Mouse (Mus musculus) frontal cortex, adult (tissue): ENCODE results near the gene Cox4i2.

ENCODE experiments used
- ATAC-seq: cut with Nextera tagmentation; 2 replicates; pipeline ENCODE4 v1.9.2; 2017; ENCODE audit warnings: mild to moderate bottlenecking, moderate library complexity, mixed read lengths; ENCODE audit not compliant: low TSS enrichment

The Cox4i2 gene

DNA sequence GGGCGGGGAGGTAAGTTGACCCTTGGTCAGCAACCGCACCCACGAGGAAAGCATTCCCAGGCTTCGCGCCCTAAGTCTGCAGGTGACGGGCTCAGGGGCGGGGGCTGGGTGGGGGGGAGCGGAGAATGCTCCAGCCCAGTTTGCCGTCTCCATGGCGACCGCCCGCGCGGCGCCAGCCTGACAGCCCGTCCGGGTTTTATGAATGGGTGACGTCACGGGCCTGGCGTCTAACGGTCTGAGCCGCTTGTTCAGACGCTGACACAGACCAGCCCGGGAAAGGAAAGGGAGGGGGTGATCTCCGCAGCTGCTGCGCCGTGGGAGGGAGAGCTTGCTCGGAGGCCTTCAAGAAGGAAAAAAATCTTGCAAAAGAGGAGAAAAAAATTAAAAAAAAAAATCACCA is 19.0 kb upstream of the Cox4i2 start:
- ATAC-seq = peak; percentile 91

DNA sequence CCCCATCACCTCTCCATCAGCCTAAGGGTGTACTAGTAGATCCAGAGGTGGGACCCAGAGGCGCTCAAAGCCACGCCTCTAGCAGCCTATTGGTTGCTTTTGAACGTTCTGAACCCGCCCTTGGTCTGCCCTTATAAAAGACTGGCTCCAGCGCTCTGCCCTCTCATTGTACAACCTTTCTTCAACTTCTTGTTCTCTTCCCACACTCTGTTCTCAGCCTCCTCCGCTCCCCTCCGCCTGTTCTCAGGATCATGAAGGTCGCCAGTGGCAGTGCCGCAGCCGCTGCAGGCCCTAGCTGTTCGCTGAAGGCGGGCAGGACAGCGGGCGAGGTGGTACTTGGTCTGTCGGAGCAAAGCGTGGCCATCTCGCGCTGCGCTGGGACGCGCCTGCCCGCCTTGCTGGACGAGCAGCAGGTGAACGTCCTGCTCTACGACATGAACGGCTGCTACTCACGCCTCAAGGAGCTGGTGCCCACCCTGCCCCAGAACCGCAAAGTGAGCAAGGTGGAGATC is 17.8 kb upstream of the Cox4i2 start, which contains the start of gene Id1:
Gene Id1, plus strand, starts transcription at position 162 of the 512 bp plus-strand sequence.
- ATAC-seq = peak; percentile 45; the same call in 1 of the 2 replicates

DNA sequence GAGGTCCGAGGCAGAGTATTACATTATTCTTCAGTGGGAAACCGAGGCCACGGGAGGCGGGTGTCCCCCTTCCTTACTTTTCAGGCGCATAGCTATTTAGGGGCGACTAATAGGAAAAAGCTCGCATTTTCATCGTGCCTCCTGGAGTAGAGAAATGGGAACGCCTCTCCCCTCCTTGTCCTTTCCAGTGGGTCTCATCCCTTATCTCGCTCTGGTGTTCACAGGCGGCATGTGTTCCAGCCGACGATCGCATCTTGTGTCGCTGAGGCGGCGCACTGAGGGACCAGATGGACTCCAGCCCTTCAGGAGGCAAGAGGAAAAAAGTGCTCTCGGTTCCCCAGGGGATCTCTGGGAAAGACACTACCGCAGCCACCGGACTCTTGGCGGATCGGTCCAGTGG is 17.2 kb upstream of the Cox4i2 start:
- ATAC-seq = no peak

DNA sequence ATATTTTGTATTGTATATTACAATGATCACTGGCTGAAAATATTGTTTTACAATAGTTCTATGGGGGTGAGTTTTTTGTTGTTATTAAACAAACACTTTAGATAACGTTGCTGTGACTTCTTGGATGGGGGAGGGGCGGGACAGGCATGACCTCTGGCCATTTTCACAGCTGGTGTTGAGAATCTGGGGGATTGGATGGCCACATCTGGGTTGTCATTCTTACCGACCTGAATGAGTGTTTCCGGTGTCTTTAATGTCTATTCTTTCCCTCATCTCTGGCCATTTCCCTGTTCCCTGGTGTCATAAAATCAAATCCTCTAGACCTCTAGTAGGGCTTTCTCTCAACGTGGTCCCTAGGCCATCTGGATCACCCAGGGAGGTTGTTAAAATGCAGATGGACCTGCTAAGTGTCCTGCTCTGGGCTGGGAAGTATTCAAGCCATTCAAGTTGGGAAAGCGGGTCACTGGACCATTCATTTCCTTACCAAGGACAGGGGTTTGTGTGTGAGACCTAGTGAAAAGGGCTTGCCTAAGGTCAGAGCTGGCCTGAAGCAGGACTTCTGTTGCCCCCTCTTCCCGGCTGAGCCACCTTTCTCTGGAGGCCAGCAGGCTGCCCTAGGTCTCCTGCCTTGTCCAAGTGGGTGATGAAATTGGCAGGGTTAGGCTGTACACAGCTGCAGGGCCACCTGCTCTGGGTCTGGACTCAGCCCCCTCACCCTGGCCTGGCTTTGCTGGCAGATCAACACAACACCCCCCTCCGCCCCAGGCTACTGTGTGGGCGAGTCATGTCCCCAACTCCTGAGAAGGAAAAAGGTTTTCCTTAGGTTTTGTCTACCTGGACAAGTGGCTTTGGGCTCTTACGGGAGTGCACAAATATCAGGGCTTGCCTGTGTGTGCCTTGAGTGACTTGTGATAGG is 16.4 kb upstream of the Cox4i2 start:
- no peak for ATAC-seq

DNA sequence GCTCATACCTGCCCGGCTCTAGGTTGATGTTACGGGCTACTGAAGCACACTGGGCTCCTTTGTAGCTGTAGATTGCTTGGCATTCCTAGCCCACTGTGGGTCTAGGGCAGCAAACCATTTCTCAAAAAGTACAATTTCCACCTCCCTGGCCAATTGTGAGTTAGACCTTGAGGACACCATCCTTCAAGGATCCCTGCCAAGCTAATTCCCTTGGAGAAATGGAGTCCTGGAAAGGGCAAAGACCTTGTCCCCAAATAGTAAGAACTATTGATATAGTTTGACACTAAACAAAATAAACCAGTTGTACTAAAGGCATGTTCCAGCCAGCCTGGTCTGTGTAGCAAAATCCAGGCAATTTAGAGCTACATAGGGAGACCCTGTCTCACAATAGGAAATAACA is 15.6 kb upstream of the Cox4i2 start:
- ATAC-seq = no peak

DNA sequence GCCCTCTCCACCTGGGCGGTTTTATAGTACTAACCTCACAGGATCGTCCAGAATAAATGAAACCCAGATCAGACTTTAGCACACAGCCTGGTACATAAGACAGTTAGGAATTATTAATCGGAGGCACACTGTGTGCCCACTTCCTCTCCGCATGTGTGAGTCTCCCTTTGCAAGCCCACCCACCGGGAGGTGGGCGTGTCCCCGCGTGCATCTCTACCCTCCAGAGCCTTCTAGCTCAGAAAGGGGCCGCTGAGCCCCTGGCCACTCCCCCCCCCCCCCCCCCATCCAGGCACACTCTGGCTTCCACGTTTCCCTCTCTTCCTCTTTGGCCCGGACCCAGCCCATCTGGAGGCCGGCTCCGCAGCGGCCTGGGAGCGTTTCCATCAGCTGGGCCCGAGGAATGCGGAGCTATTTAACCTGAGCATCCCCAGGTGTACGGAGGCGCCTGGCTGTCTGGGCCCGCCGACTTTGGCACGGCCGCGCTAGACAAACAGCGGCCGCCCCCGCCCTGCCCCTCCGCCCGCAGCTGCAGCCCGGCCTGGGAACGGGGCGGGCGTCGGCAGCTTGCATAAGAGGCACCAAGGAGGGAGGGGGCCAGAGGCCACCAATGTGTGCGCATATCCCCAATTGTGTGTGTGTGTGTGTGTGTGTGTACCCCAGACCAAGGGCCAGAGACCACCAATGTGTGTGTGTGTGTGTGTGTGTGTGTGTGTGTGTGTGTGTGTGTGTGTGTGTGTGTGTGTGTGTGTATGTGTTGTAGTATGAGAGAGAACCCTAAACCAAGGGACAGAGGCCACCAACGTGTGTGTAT is 14.7 kb upstream of the Cox4i2 start:
- ATAC-seq = no peak

DNA sequence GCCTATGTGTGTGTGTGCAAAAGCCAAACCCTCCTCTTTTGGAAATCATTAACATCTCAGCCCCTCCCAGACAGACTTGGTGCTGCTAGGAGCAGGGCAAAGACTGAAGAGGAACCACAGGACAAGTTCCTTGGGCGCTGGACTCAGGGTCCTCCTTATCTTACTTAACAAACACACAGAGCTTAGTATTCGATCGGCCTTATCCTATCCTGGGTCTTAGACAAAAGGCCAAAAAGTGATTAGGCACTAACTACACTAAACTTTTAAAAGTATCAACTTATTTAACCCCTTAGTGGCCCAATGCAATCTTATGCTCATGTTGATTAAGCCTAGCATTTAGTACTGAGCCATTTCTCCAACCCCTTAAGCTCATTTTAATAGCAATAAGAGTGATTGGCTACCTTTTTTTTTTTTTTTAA is 14.1 kb upstream of the Cox4i2 start:
- ATAC-seq = no peak

DNA sequence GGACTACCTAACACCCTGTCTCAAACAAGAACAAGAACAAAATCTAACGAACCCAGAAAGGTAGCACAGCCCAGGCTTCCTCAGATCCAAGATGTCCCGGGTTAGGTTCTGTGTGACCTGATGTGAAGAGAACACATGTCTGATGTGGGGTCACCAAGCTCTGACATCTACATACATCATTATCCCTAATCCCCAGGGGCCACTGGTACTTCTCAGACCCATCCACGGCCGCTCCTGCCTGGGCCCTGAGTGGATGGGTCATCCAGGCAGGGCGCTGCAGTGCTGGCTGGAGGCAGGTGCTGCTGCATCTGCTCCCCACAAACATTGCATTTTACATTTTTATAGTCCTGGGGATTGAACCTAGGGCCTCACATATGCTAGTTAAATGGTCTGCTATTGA is 13.5 kb upstream of the Cox4i2 start:
- no peak for ATAC-seq

DNA sequence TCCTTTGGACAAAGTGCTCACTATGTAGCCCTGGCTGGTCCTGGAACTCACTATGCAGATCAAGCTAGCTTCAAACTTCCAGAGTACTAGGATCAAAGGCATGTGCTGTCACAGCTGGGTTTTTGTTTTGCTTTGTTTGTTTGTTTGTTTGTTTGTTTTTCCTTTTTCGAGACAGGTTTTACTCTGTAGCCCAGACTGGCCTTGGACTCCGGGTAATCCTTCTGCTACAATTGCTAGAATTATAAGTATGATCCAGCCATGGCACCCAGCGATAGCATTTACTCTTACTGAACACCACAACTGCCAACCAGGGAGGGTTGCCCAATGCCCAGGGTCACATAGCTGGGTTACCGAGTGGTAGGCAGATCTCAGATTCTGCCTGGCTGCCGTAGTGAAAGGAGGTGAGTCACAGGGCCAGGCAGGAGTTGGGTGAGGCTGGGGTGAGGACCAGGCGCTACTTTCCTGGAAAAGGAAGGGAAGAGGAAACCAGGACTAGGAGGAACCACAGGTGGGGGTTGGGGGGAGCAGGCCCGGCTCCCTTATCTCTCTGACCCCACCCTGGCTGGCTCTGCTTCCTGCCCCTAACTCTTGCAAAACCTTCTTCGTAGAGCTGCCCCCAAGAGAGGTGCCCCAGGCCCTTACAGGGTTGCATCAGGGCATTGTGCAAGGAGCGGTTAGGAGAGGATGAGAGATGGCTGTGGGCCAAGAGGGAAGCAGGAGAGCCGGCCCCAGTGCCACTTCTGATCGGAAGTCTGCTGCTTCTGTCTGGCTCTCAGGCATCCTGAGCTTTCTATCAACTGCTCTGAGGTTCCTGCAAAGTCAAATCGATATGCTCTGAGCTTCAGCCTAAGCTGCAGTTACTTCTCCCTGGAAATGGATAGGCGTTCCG is 12.6 kb upstream of the Cox4i2 start:
- no peak for ATAC-seq

DNA sequence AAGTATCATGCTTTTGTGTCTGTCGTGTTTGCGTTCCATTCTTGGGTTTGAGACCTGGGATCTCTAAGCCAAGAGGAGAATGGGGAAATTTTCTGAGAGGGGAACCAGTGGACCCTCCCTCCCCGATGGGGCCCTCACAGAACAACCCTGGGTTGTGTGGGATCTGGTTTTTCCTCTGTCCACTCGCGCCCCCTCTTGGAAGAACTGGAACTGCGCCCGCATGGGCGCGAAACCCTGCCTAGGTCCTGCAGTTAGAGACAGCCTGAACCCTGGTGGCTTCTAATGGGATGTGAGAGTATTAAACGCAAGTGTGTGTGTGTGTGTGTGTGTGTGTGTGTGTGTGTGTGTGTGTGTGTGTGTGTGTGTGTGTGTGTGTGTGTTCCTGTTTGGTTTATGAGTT is 11.5 kb upstream of the Cox4i2 start:
- ATAC-seq = no peak

DNA sequence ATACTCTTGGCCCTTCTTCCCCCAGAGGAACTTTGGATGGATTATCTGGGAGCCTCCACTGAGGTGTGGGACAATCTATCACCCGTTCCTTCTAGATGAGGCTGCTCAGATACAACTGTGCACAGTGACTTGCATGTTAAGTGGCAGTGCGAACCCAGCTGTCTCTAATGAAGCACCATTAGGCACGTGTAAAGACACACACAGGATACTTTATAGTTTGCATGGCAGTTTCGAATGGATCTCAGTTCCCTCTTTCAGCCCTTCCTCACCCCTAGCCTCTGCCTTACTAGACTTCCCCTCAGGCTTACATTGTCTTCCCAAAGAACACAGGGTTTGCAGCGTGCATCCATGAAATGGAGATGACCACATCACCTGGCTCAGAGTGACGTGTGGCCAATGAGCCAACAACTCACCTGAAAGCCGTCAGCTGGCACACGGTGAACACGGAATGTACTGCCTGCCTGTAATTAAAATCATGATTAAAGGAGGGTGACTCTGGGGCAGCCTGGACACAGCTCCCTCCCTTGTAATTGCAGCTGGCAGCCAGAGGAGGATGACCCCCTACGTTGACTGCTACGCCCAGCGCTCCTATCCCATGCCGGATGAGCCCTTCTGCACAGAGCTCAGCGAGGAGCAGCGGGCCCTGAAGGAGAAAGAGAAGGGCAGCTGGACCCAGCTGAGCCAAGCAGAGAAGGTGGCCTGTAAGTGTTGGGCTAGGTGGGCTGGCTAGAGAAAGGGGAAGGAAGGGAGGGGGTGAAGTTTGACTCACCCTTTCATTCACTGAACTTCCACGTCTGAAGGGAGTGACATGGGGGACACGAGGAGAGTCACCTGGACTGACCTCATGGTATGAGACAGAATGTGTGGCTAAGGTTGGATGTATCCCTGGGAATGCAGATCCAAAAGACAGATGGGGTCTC is 2.8 kb downstream of the Cox4i2 start:
- ATAC-seq = no peak

DNA sequence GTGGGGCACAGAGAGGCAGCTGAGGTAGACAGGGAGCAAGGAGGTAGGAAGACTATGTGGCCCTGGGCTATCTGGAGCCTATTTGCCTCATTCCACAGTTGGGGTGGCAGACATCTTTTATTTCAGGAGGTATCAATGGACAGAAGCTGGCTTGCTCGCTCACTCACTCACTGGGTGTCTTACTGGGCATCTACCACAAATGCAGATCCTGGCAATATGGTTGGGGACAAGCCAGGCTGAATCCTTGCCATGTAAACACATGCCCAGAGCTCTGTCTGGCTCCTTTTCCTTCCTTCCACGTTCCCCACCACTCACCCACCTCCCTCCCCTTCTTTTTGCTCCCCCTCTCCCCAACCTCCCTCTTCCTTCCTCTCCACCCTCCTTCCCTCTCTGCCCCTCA is 3.5 kb downstream of the Cox4i2 start:
- ATAC-seq = no peak

DNA sequence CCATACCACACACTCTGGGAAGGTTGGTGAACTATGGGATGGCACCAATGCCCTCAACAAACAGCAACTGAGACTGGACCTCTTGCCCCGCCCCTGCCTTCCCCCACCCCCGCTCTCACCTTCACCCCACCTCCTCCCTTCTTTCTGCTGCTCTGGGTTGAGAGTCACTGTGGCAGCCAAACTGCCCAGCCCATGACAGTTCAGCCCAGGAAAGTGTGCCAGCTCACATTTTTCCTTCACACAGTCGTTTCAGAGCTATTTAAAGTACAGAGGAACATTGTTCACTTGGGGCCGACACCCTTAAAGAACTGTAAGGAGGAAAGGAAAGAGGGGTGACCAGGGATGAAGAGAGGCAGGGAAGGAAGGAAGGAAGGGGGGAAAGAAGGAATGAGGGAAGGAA is 4.4 kb downstream of the Cox4i2 start:
- ATAC-seq = no peak

DNA sequence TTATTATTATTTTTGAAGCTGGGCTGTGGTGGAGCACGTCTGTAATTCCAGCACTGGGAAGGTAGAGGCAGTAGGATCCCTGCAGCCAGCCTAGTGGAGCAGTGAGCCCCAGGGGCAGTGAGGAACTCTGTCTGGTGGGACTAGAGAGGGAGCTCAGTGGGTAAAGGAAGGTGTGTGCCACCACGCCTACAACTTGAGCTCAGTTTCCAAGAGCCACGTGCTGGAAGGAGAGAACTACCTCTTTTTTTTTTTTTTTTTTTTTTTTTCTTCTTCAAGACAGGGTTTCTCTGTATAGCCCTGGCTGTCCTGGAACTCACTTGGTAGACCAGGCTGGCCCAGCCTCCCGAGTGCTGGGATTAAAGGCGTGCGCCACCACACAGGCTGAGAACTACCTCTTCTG is 9.3 kb downstream of the Cox4i2 start:
- no peak for ATAC-seq

DNA sequence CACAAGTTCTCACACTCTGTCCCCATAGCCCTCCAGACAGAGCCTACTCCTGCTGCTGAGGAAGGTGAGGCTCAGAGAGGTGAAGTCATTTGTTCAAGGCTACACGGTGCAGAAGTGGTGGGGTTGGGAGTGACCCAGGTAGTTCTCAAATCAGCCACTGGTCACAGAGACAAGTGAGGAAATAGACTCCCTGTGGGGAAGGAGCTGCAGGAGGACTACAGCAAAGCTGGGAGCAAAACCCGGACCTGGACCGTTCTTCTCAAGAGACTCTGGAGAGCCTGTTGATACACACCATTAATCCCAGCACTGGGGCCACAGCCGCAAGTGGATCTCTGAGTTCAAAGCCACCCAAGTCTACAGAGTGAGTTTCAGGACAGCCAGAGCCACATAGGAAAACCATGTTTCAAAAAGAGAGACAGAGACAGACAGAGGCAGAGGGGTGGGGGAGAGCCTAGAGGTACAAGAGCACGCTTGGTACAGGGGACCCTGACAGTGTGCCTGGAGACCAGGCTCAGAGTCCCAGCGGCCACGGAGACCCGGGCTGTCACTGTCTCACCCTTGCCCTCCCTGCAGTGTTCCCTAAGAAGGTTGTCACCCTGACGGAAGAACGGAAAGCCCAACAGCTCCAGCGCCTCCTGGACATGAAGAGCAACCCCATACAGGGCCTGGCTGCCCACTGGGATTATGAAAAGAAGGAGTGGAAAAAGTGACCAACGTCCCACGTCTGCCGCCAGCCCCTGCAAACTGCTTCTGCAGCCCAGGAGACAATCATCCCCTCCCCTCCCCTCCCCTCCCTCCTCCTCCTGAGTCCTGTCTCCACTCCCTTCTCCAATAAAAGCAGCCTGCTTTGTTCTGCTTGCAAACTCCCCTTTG is 10.4 kb downstream of the Cox4i2 start:
- ATAC-seq = no peak

DNA sequence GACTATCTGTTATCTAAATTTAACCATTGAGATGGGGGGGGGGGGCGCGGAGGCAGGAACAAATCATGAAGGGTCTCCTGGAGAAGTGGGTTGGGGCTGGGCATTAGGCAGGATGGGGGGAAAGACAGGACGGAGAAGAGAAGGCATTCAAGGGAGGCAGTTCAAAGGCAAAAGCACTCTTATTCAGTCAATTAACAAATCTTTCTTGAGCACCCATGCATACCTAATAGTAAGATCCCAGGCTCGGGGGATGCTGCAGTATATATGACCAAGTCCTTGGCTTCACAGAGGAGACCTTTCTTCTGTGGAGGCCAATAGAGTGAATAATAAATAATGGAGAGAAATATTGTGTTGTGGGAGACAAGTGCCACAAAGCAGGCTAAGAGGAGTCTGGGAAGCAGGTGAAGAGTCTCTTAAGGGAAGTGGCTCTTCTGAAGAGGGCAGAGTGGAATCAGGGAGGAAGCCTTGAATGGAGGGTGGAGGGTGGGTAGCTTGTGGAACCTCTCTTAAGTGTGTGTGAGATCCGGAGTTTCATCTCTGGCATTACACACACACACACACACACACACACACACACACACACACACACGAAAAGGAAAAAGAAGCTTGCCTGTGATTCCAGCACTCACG is 11.2 kb downstream of the Cox4i2 start:
- no peak for ATAC-seq

DNA sequence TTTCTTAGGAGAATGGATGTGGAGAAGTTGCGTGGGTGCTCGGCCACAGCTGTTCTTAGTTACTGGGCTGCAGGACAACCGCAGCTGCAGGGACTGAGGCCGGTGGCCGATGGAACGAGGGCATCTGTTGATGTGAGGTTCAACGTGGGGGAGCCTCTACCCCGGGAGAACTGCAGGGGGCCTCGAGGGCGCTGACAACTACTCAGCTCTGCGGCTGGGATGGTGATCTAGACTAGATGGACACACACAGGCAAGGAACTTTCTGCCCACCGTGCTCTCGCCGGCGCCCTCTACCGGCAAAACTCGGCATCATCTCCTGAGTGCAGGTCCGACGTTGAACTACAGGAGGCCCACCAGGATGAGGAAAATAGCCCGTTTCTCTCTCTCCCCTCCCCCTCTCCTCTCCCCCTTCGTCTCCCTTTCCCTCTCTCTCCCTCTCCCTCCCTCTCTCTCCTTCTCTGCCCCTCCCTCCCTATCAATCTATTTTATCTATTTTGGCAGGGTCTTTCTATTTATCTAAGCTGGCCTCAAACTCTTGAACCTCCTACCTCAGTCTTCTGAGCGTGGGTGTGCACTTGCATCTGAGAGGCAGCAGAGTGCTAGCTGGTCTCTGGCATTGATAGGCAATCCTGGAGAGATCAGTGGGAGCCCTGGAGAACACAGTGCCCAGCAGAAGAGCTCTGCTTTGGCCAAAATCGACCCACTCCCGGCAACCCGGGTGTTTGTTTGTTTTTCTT is 12.6 kb downstream of the Cox4i2 start:
- ATAC-seq = peak; percentile 89

DNA sequence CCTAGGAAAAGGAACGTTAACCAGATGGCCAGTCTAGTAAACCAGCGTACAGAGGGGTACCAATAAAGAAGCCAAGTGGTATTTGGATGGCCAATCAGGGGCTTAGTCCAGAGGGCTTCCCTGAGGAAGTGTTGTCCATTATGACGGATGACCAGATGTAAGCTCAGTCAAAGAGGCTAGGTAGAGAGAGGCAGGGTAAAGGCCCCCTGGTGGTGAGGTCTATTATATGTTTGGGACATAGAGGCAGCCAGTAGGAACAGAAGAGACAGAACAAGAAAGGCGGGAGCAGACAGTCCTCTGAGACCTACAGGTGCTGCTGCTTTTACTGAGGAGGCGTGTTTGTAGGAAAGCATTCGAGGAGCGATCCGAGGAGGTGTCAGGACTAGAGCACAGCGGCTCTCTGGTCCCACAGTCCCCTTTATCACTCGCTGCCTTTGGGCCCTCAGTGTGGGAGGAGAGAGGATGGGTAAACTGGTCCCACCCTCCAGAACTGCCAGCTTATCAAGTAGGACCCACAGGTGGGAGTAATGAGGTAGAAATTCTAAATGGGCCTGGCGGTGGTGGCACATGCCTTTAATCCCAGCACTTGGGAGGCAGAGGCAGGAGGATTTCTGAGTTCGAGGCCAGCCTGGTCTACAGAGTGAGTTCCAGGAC is 13.8 kb downstream of the Cox4i2 start:
- ATAC-seq = peak; percentile 48; the same call in 1 of the 2 replicates
